Mouse (Mus musculus) left cerebral cortex, postnatal 36 days (tissue): ENCODE data around the gene Ufd1. TPM values are rescaled to one million over a fixed set of nuclear protein-coding genes. Genes with fewer than 3 reads are reported as not detected.

ENCODE experiments used
- DNase-seq, 2 experiments: peaks; one replicate each; pipeline ENCODE4 v3.0.0; 2021 to 2022; ENCODE audit warnings: low spot score in 2 of 2, mixed read lengths in 1 of 2
- intact Hi-C: fragments of 180-260 bp; cut with DNase I; formaldehyde crosslinking; loops from one replicate; pipeline ENCODE4 v1.15.1; 2025
- total RNA-seq, 2 experiments: library from RNA; stranded (reverse); gene quantifications; 2 replicates each; pipeline ENCODE4 v1.2.3; 2021

The Ufd1 gene
- 10 to 100 TPM; 77.2 to 94.9 TPM for total RNA-seq

DNA sequence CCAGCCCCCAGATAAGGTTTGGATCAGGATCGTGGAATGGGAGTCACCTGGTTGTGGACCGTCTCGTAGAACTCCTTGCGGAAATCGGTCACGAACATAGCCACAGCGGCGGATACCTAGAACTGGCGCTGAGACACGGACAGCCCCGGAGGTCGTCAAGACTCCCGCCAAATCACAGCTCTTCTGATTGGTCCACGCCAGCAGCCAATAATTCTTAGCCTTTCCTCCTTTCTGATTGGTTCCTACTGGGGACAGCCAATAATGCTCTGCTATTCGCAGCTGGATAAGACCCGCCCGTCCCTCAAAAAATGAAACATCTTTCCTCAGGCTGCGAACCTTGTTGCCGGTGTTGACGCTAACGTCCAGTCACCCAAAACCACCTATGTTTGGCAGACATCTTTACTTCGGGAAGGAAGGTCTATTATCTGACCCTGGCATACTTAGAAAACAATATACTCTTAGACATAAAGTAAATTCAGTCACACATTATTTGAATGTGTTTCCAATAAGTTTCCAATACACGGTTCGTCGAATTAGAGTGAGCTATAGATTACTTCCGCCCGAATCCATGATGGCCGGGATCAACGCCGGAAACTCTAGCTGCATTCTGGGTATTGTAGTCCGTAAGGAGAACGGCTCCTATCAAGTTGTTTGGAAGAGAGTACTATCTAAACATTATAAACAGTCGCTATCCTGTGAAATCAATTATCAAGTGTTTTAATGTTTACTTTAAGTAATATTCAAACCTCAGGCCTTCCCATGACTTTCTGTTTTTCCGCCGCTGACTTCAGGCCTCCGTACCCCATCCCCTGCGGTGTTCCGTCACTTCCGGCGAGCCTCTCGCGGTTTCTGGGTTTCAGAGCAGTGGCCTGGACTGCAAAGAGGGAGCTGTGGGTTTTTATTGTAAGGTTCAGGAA is at the start of gene Ufd1, which contains the start of gene Cdc45:
Ufd1 (plus strand) TSS at position 312 of the 917 bp plus-strand sequence.
Cdc45 (minus strand) TSS at position 520 of the 917 bp plus-strand sequence.
- intact Hi-C loops: loop anchor here (2.0 kb wide), 1 partner anchor 65 kb away; the partner anchor contains the start of genes Hira and Mrpl40
- peak; percentile 83 to 85 for DNase-seq

GRCm38 (mm10) chr16:18762960-18763359 is 48.6 kb upstream of the Ufd1 start:
- intact Hi-C loops: no loop called here

DNA sequence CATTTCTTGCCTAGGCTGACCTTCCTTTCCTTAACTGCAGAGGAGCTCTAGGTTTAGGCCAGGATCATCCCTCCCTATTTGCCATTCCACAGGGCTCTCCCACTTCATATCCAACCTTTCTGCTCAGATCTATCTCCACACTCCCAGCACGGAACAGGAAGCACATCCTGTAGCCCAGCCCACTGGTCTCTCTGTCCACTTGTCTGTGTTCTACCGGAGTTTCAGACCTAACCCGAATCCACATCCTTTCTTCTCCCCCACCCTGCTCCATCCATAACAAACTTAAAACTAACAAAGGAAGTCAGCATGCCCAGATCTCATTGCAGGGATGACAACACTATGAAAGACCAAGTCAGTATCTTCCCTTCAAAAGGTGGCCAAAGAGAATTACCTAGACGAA is 45.2 kb upstream of the Ufd1 start:
- intact Hi-C loops: no loop called here
- DNase-seq: no peak

More at GRCm38 (mm10) chr16:18762960-18763359, 48.6 kb upstream of the Ufd1 start:
- DNase-seq: no peak

DNA sequence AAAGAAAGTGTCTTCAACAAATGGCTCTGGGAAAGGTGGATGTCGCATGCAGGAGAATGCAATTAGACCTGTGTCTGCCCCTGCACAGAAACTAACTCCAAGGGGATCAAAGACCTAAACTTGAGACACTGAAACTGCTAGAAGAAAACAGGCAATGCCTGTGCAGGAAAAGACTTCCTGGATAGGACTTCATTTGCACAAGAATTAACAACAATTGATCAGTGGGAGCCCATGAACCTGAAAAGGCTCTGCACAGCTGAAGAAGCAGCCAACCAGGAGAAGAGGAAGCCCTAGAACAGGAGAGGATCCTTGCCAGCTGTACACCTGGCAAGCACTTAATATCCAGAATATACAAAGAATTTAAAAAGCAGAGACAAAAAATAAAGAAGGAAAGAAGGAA is 42.1 kb upstream of the Ufd1 start:
- intact Hi-C loops: no loop called here
- DNase-seq: no peak

DNA sequence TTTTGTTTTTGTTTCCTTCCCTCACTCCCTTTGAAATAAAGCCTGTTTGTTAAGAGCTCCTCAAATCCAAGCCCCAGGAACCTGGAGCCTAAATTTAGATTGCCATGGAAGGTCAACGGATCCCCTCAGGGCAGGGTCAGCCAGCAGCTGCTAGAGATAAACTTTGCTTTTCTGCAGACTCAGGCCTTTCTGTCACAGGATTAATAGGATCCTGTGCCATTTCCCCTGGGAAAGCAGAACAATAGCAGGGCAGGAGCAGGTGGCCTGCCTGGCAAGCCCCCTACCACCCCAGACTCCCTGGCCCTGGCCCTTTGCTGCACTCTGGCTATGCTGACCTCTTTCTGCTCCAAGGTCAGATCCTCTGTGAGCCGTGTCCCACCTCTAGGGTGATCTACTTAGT is 37.6 kb upstream of the Ufd1 start:
- intact Hi-C loops: no loop called here
- no peak for DNase-seq

DNA sequence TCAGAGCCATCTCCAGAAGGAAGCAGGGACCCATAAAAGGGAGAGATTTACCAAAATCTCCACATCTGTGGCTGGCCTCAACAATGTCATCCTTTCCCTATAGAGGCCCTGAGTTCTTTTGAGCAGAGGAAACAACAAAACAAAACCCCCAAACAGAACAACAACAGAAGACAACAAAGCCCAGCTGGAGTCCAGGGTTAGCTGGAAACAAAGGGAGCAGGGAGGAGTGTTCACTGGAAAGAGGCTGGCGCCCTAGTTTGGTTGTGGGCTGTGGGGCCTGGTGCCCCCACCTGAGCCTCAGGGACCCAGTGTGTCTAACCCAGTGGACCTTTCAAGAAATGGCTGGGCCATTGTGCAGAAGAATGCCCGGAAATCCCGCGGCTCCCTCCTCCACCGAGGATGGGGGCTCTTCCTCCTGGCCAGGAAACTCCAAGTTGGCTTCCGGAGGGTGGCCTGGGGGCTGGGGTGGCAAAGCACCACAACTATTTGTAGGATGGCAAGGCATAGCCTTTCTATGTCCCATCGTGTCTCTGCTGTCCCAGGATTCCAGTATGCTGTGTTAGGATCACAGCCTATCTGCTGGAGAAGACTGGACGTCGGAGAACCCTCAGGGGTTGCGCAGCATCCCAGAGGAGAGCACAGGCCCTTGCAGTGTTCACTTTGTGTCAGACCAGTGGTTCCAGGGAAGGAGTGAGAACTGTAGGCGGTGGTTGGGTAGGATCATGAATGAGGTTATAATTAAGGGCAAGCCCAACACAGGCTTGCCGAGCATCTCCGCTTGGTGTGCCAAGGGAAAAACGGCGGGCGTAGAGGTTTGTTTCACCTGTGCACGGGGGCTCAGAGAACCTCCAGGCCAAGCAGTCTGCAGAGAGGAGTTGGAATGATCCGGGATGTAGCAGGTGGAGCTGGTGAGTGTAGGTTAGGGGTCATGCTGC is 35.7 kb upstream of the Ufd1 start:
- intact Hi-C loops: loop anchor here (5.0 kb wide), 1 partner anchor 44 kb away; no protein-coding TSS in a partner anchor
- no peak for DNase-seq

GRCm38 (mm10) chr16:18776556-18777100 is 35.0 kb upstream of the Ufd1 start, which contains the start of gene Cldn5:
Cldn5 (plus strand) TSS chr16:18776847.
- intact Hi-C loops: loop anchor here (5.0 kb wide), 1 partner anchor 44 kb away; no protein-coding TSS in a partner anchor
- DNase-seq: no peak

GRCm38 (mm10) chr16:18777101-18778080 is 34.2 kb upstream of the Ufd1 start:
- DNase-seq: no peak
- intact Hi-C loops: loop anchor here (5.0 kb wide), 1 partner anchor 45 kb away; no protein-coding TSS in a partner anchor

- intact Hi-C loops: loop anchor here (5.0 kb wide), 1 partner anchor 46 kb away; no protein-coding TSS in a partner anchor
- DNase-seq: no peak
Observed at GRCm38 (mm10) chr16:18778461-18778860, 33.1 kb upstream of the Ufd1 start.

DNA sequence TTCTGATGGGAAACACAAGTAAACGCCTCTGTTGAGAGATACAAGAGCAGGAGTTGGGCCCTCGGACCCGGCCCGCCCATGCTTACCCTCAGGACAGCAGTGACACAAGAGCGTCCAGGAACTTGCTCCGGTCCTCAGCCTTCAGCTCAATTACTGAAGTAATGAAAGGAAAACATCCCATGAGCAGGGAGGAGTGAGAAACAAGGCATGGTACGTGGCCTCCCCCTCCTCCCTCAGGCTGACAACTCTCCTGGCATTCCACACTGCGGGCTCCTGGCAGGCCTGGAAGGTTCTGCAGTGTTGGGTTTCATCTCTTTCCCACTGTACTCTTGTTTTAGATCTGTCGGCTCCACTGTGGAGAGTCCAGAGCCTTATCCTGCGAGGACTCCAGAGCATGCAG is 29.8 kb upstream of the Ufd1 start:
- no peak for DNase-seq
- intact Hi-C loops: loop anchor here (5.0 kb wide), 1 partner anchor 80 kb away; no protein-coding TSS in a partner anchor

- intact Hi-C loops: no loop called here
Observed at GRCm38 (mm10) chr16:18785025-18785424, 26.6 kb upstream of the Ufd1 start.

DNA sequence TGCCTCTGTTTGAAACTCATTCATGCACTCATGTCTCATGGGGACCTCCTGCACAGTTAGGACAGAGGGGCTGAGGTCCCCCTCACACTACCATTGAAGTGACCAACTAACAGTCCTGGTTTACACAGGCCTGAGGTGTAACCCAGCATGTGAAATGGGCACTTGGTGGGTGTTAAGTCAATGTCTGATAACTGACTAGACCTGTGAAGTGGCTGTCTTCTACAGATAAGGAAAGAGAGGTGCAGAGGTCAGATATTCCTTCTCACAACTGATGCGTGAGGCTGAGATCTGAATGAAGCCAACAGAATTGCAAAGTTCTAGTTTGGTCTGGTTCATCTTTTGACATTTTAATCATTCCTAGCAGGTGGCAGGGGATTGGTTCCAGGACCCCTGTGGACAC is 26.1 kb upstream of the Ufd1 start:
- intact Hi-C loops: no loop called here
- no peak for DNase-seq

More at GRCm38 (mm10) chr16:18785025-18785424, 26.6 kb upstream of the Ufd1 start:
- DNase-seq: no peak

- DNase-seq: no peak
- intact Hi-C loops: no loop called here
Observed at GRCm38 (mm10) chr16:18786652-18787051, 24.9 kb upstream of the Ufd1 start.

- DNase-seq: no peak
- intact Hi-C loops: no loop called here
Observed at GRCm38 (mm10) chr16:18788627-18789406, 22.8 kb upstream of the Ufd1 start.

DNA sequence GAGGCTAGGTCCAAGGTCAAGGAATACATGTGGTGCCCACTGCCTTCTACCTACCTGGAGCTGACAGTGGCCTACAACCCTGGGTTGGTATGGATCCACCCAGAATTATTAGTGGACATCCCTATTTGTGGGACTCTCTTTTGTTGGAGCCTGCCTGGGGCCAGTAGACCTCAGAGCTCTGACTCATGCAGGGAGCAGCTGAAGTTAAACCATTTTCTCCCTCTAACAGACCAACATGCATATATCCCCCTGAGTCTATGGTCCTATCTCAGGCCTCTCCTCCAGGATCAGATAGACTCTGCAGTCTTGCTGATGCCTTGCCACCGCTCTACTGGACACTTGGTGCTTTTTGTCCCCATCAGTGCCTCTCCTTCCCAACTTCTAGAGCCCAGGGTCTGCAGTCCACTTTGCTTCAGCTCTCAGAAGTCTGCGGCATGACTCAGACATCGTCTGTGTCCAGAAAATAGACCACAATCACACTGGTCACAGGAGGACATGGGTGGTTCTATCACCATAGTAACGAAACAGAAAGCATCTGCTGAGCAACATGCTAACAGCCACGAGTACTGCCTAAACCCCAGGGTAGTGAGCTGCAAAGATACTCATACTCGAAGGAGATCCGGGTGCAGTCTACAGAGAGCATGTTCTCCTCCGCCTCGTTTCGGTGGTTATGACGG is 16.2 kb upstream of the Ufd1 start:
- peak; percentile 24 to 31 for DNase-seq
- intact Hi-C loops: loop anchor here (5.0 kb wide), 1 partner anchor 168 kb away; the partner anchor contains the start of genes Gm49601 and Sept5

DNA sequence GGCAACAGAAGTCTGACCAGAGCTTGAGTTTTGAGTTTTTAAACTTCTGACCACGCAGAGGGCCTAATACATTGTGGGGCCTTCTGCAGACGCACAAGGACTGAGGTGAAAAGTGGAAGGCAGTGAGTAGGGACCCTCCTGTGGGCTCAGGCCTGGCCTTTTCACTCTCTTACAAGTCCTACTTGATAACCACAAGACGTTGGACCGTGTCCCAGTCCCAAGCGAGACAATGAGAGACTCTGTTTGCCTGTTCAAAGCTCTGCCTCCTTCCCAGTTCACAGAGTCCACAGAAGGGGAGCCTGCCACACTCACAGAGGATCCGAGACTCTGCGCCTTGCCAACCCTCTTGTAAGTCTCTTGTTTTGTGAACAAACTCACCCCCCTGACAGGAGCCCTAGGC is 14.9 kb upstream of the Ufd1 start:
- no peak for DNase-seq
- intact Hi-C loops: loop anchor here (5.0 kb wide), 1 partner anchor 169 kb away; the partner anchor contains the start of genes Gm49601 and Sept5

DNA sequence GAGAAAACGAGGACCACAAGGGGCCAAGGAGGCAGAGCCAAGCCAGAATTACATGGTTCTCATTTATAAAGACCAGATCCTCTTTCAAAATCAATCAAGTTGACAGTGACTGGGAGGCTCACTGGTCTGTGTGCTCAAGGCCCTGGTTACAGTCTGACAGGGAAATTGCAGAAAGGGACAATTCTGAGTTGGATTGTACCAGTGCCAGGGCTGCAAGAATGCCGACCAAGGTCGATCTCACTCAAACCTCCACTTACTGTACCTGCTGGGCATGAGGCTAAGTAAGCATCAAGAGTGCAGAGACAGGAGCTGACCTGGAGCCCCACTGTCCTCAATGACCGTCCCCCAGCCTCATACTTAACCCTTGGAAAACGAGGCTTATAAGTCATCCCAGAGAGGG is 13.4 kb upstream of the Ufd1 start:
- intact Hi-C loops: loop anchor here (5.0 kb wide), 1 partner anchor 171 kb away; the partner anchor contains the start of genes Gm49601 and Sept5
- no peak for DNase-seq
